Mouse (Mus musculus): Measurements from ENCODE around the gene Rbms1. TPM values are rescaled to one million over a fixed set of nuclear protein-coding genes. Genes with fewer than 3 reads are reported as not detected.

Rbms1 gene
- polyA plus RNA-seq, 1 experiment from 2014 or later = 72.2 TPM

- H3K27me3 ChIP-seq (replicated peaks; ENCODE audit: control insufficient read depth, insufficient read depth, low read length) = no peaks in the 10 kb centered on the region
- 63% methylated on average over 3 of the region's 3 CpGs for WGBS
- H3K4me3 ChIP-seq (ENCODE audit: low read length) = no peak overlapping the region
- no peaks in the 10 kb centered on the region for H3K4me1 ChIP-seq (ENCODE audit: control insufficient read depth, insufficient read depth, low read length)
- no peaks in the 10 kb centered on the region for H3K9me3 ChIP-seq (ENCODE audit: control insufficient read depth, low read length)
- no peak for ATAC-seq
- H3K36me3 ChIP-seq (ENCODE audit: control insufficient read depth, insufficient read depth, low read length) = no peaks in the 10 kb centered on the region
- no peak overlapping the region for H3K9ac ChIP-seq (ENCODE audit: low read depth, low read length)
- H3K4me2 ChIP-seq (ENCODE audit: low read depth, low read length) = no peak overlapping the region
- no peak overlapping the region for H3K27ac ChIP-seq (ENCODE audit: low read length)
Observed at GRCm38 (mm10) chr2:60948241-60948640, 14.8 kb downstream of the Rbms1 start.

GRCm38 (mm10) chr2:60947817-60948216 is 15.2 kb downstream of the Rbms1 start:
- H3K4me1 ChIP-seq (ENCODE audit: control insufficient read depth, insufficient read depth, low read length) = no peaks in the 10 kb centered on the region
- no peak overlapping the region for H3K4me3 ChIP-seq (ENCODE audit: low read length)
- H3K27ac ChIP-seq (ENCODE audit: low read length) = no peak overlapping the region
- 94% methylated on average over 4 of the region's 4 CpGs for WGBS
- no peaks in the 10 kb centered on the region for H3K27me3 ChIP-seq (replicated peaks; ENCODE audit: control insufficient read depth, insufficient read depth, low read length)
- no peak overlapping the region for H3K9ac ChIP-seq (ENCODE audit: low read depth, low read length)
- no peaks in the 10 kb centered on the region for H3K9me3 ChIP-seq (ENCODE audit: control insufficient read depth, low read length)
- no peak for ATAC-seq
- H3K4me2 ChIP-seq (ENCODE audit: low read depth, low read length) = no peak overlapping the region
- no peaks in the 10 kb centered on the region for H3K36me3 ChIP-seq (ENCODE audit: control insufficient read depth, insufficient read depth, low read length)

GRCm38 (mm10) chr2:60940454-60940961 is 22.5 kb downstream of the Rbms1 start:
- Histone ChIP-seq H3K4me3 (ENCODE audit: low read length) (peak overlapping the region; percentile 18; the same call in 1 of the 2 replicates), H3K9me3 (ENCODE audit: control insufficient read depth, low read length) (no peaks in the 10 kb centered on the region), H3K9ac (ENCODE audit: low read depth, low read length) (no peak overlapping the region), H3K36me3 (ENCODE audit: control insufficient read depth, insufficient read depth, low read length) (no peaks in the 10 kb centered on the region), H3K4me2 (ENCODE audit: low read depth, low read length) (peak overlapping the region; percentile 27), H3K4me1 (ENCODE audit: control insufficient read depth, insufficient read depth, low read length) (peaks cover 3% of the 10 kb centered on the region), H3K27ac (ENCODE audit: low read length) (peak overlapping the region; percentile 80), H3K27me3 (replicated peaks; ENCODE audit: control insufficient read depth, insufficient read depth, low read length) (no peaks in the 10 kb centered on the region)
- peak; percentile 98 for ATAC-seq
- 35% methylated on average over 8 of the region's 8 CpGs for WGBS

DNA sequence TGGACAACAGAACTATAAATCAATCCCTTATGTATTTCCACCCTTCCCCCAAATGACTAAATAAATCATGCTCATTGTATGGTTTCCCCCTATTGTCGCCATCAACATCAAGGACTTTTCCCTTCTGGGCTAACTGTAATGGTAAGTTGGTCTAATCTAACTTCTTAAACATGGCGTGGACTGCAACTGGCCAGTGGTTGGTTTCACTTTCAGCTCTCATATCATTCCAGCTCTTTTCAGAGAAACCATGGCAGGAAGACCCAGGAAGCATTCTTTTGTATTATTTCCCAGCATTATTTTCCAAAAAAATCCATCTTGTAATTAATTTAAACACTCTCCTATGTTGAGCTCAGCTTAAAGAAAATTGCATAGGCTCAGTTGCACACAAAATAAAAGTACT is 23.0 kb downstream of the Rbms1 start:
- Histone ChIP-seq H3K9me3 (ENCODE audit: control insufficient read depth, low read length) (no peaks in the 10 kb centered on the region), H3K27ac (ENCODE audit: low read length) (peak overlapping the region; percentile 68), H3K9ac (ENCODE audit: low read depth, low read length) (no peak overlapping the region), H3K36me3 (ENCODE audit: control insufficient read depth, insufficient read depth, low read length) (no peaks in the 10 kb centered on the region), H3K4me3 (ENCODE audit: low read length) (peak overlapping the region; percentile 18; the same call in 1 of the 2 replicates), H3K27me3 (replicated peaks; ENCODE audit: control insufficient read depth, insufficient read depth, low read length) (no peaks in the 10 kb centered on the region), H3K4me1 (ENCODE audit: control insufficient read depth, insufficient read depth, low read length) (peaks cover 3% of the 10 kb centered on the region), H3K4me2 (ENCODE audit: low read depth, low read length) (peak overlapping the region; percentile 42)
- WGBS = 59% methylated on average over 2 of the region's 2 CpGs
- peak; percentile 44; the same call in 1 of the 2 replicates for ATAC-seq

DNA sequence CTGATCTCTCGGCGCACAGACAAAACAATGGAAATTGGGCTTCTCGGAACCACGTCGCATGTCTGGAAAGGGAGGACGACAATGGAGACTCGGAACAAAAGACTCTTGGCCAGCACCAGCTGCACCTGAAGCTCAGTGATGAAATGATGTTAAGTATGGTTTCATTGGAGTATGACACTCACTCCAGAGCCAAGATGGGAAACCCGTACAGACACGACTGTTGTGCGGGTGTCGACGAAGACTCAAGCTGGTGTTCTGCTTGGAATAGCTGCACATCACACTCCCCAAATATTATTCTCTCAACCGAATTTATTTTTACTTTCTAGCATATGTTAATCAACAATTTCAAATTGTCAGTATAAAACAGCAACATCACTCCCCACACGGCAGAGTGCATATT is 26.1 kb downstream of the Rbms1 start:
- no peaks in the 10 kb centered on the region for H3K36me3 ChIP-seq (ENCODE audit: control insufficient read depth, insufficient read depth, low read length)
- no peaks in the 10 kb centered on the region for H3K9me3 ChIP-seq (ENCODE audit: control insufficient read depth, low read length)
- no peak for ATAC-seq
- 82% methylated on average over 14 of the region's 14 CpGs for WGBS
- no peaks in the 10 kb centered on the region for H3K27me3 ChIP-seq (replicated peaks; ENCODE audit: control insufficient read depth, insufficient read depth, low read length)
- no peak overlapping the region for H3K27ac ChIP-seq (ENCODE audit: low read length)
- H3K9ac ChIP-seq (ENCODE audit: low read depth, low read length) = no peak overlapping the region
- no peak overlapping the region for H3K4me2 ChIP-seq (ENCODE audit: low read depth, low read length)
- H3K4me1 ChIP-seq (ENCODE audit: control insufficient read depth, insufficient read depth, low read length) = peaks cover 3% of the 10 kb centered on the region
- no peak overlapping the region for H3K4me3 ChIP-seq (ENCODE audit: low read length)

DNA sequence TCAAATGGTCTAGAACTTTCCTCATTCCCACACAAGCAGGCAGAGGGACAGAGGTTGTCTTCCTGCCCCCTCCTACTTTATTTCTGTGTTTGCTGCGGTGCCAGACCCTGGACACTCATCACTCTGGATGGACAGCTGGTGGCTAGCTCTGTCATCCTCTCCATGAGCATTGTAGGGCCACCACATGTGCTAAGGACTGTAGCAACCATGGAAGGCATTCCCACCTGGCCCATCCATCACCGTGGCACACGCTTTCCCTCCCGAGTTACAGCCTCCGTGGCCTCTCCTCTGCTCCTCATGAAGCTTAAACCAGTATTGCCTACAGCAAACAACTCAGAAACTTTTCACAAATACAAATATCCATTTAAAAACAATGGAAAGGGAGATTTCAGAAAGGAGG is 34.0 kb downstream of the Rbms1 start:
- H3K4me2 ChIP-seq (ENCODE audit: low read depth, low read length) = no peak overlapping the region
- no peaks in the 10 kb centered on the region for H3K27me3 ChIP-seq (replicated peaks; ENCODE audit: control insufficient read depth, insufficient read depth, low read length)

GRCm38 (mm10) chr2:60927906-60928775 is 34.9 kb downstream of the Rbms1 start:
- Histone ChIP-seq H3K27ac (ENCODE audit: low read length) (no peak overlapping the region), H3K9me3 (ENCODE audit: control insufficient read depth, low read length) (no peaks in the 10 kb centered on the region), H3K4me1 (ENCODE audit: control insufficient read depth, insufficient read depth, low read length) (peaks cover 4% of the 10 kb centered on the region; the same call in 1 of the 2 replicates), H3K9ac (ENCODE audit: low read depth, low read length) (no peak overlapping the region), H3K36me3 (ENCODE audit: control insufficient read depth, insufficient read depth, low read length) (no peaks in the 10 kb centered on the region), H3K4me2 (ENCODE audit: low read depth, low read length) (no peak overlapping the region), H3K27me3 (replicated peaks; ENCODE audit: control insufficient read depth, insufficient read depth, low read length) (no peaks in the 10 kb centered on the region), H3K4me3 (ENCODE audit: low read length) (no peak overlapping the region)
- 83% methylated on average over 8 of the region's 8 CpGs for WGBS
- no peak for ATAC-seq

More for the DNA sequence above, 34.0 kb downstream of the Rbms1 start:
- no peaks in the 10 kb centered on the region for H3K9me3 ChIP-seq (ENCODE audit: control insufficient read depth, low read length)
- H3K36me3 ChIP-seq (ENCODE audit: control insufficient read depth, insufficient read depth, low read length) = no peaks in the 10 kb centered on the region
- H3K27ac ChIP-seq (ENCODE audit: low read length) = no peak overlapping the region
- H3K4me3 ChIP-seq (ENCODE audit: low read length) = no peak overlapping the region
- 96% methylated on average over 5 of the region's 5 CpGs for WGBS
- no peak for ATAC-seq
- H3K9ac ChIP-seq (ENCODE audit: low read depth, low read length) = no peak overlapping the region
- H3K4me1 ChIP-seq (ENCODE audit: control insufficient read depth, insufficient read depth, low read length) = no peaks in the 10 kb centered on the region

- peaks cover 13% of the 10 kb centered on the region for H3K4me1 ChIP-seq (ENCODE audit: control insufficient read depth, insufficient read depth, low read length)
- H3K4me2 ChIP-seq (ENCODE audit: low read depth, low read length) = no peak overlapping the region
- no peak overlapping the region for H3K27ac ChIP-seq (ENCODE audit: low read length)
- no peaks in the 10 kb centered on the region for H3K27me3 ChIP-seq (replicated peaks; ENCODE audit: control insufficient read depth, insufficient read depth, low read length)
- ATAC-seq = no peak
- no peaks in the 10 kb centered on the region for H3K36me3 ChIP-seq (ENCODE audit: control insufficient read depth, insufficient read depth, low read length)
- H3K9ac ChIP-seq (ENCODE audit: low read depth, low read length) = no peak overlapping the region
- H3K9me3 ChIP-seq (ENCODE audit: control insufficient read depth, low read length) = no peaks in the 10 kb centered on the region
- no peak overlapping the region for H3K4me3 ChIP-seq (ENCODE audit: low read length)
- 68% methylated on average over 5 of the region's 5 CpGs for WGBS
Observed at GRCm38 (mm10) chr2:60925063-60925462, 37.9 kb downstream of the Rbms1 start.

- 71% methylated on average over 11 of the region's 11 CpGs for WGBS
- no peak overlapping the region for H3K27ac ChIP-seq (ENCODE audit: low read length)
- no peak overlapping the region for H3K9ac ChIP-seq (ENCODE audit: low read depth, low read length)
- no peaks in the 10 kb centered on the region for H3K27me3 ChIP-seq (replicated peaks; ENCODE audit: control insufficient read depth, insufficient read depth, low read length)
- H3K4me2 ChIP-seq (ENCODE audit: low read depth, low read length) = no peak overlapping the region
- no peak overlapping the region for H3K4me3 ChIP-seq (ENCODE audit: low read length)
- H3K36me3 ChIP-seq (ENCODE audit: control insufficient read depth, insufficient read depth, low read length) = no peaks in the 10 kb centered on the region
- ATAC-seq = no peak
- H3K4me1 ChIP-seq (ENCODE audit: control insufficient read depth, insufficient read depth, low read length) = peaks cover 13% of the 10 kb centered on the region
- H3K9me3 ChIP-seq (ENCODE audit: control insufficient read depth, low read length) = no peaks in the 10 kb centered on the region
Observed at GRCm38 (mm10) chr2:60923756-60924544, 39.0 kb downstream of the Rbms1 start.
